Mouse (Mus musculus): ENCODE measurements around the gene Gna15. TPM values are rescaled to one million over a fixed set of nuclear protein-coding genes. Genes with fewer than 3 reads are reported as not detected.

The Gna15 gene
- polyA plus RNA-seq, 1 experiment from 2014 or later: 1.7 TPM

DNA sequence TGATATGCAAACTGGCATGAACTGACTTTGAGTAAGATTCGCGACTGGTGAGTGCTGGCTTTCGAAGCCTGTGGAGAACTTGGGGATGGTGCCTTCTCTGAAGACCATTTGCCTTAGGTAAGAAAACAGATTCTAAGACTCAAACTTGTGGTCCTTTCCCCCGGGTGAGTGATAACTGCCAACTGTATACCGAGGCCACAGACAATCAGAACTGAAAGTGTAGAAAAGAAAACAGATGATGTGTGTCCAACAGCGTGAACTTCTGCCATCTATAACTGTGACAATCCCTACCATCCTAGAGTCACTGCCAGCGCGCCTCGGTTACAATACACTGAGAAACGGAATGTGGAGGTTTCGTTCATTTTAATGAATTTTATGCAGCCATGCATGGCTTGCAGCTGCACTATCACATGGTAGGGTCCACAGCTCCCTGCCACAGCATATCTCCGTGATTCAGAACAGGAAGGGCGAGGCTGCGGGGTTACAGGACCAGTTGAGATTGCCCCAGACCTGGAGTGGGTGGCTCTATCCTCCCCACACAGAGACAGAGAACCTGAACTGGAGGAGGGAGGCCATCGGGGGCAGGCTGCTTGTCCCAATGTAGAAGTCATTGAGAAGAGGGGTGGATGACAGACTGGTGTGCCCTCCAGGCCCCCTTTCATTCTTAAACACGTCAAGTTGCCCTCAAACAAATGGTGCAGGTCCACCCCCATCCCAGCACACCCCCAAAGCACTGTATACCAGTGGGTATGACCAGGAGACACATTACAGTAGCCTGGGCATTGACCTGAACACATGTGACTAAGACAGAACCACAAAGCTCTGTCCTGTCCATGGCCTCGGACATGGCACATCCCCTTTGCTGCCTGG is 26.4 kb downstream of the Gna15 start:
- H3K36me3 ChIP-seq: peaks cover 8% of the 10 kb centered on the region
- H3K27ac ChIP-seq: peak overlapping the region; percentile 75; the same call in 1 of the 2 replicates
- H3K27me3 ChIP-seq: no peaks in the 10 kb centered on the region
- no peak for ATAC-seq (ENCODE audit: low FRiP score)
- H3K4me3 ChIP-seq: peak overlapping the region; percentile 69
- peak overlapping the region; percentile 56 for H3K4me2 ChIP-seq
- H3K4me1 ChIP-seq (replicated peaks): peaks cover 35% of the 10 kb centered on the region
- H3K9me3 ChIP-seq: no peaks in the 10 kb centered on the region
- 87% methylated on average over 17 of the region's 17 CpGs for WGBS
- peak overlapping the region; percentile 71 for H3K9ac ChIP-seq

DNA sequence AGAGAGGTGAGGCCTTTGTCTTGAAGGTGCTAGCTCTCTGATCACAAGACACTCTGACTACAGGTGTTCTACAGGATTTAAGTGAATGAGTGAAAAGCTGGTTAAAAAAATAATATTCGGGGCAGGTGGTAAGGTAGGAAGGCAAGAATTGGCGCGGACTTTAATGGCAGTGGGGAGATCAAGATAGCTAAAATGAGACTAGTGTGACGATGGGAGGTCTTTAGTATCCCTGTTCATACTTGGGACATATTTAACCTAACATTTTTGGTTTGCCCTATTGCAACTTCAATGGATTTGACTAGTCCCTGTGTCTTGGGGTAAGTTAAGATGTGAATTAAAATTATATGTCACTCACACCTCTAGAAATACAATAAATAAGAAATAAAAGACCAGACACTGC is 27.1 kb downstream of the Gna15 start:
- H3K9me3 ChIP-seq: no peaks in the 10 kb centered on the region
- no peak; the same call in 1 of the 2 replicates for ATAC-seq (ENCODE audit: low FRiP score)
- no peaks in the 10 kb centered on the region for H3K27me3 ChIP-seq
- peak overlapping the region; percentile 75 for H3K27ac ChIP-seq
- H3K4me3 ChIP-seq: peak overlapping the region; percentile 69
- H3K4me2 ChIP-seq: peak overlapping the region; percentile 56
- 41% methylated on average over 4 of the region's 4 CpGs for WGBS
- peak overlapping the region; percentile 71 for H3K9ac ChIP-seq
- peaks cover 15% of the 10 kb centered on the region for H3K36me3 ChIP-seq
- H3K4me1 ChIP-seq (replicated peaks): peaks cover 35% of the 10 kb centered on the region

DNA sequence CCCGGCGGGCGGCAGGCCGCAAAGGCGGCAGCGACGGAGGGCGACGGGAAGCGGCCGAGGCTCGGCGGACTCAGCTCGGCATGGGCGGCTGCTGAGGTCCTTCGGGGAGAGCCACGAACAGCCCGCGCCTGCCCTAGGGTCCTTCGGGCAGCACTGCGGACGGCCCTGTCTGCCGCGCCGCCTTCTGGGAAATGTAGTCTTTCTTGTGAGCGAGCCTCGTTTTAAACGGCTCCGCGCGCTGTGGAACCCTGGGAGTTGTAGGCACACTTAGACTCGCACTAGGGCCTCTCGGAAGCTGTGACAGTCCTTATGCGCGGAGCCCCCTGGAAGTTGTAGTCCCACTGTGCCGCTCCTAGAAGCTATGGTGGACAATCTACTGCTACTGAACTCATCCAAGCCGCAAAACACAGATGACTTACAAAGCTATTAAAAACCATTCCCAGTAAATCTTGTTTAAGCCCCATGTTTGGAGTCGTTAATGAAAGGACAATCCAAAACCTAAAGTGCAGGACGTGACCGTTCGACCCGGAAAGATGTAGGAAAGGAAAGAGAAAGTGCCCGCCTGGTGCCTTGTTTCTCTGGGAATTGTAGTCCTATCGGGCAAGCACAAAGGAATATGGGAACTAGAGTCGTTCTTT is 27.6 kb downstream of the Gna15 start, which contains the start of gene Ncln:
TSS of gene Ncln (minus strand) at position 129 of the 638 bp plus-strand sequence.
- Histone ChIP-seq H3K9ac (peak within 1 kb of the TSS; percentile 91), H3K4me2 (peak within 1 kb of the TSS; percentile 100), H3K4me3 (peak within 1 kb of the TSS; percentile 69), H3K4me1 (replicated peaks) (peaks cover 35% of the 10 kb centered on the region), H3K27me3 (no peaks in the 10 kb centered on the region), H3K36me3 (peaks cover 21% of the 10 kb centered on the region), H3K9me3 (no peaks in the 10 kb centered on the region), H3K27ac (peak within 1 kb of the TSS; percentile 75)
- peak; percentile 96 for ATAC-seq (ENCODE audit: low FRiP score)
- WGBS: under 1% methylated on average over 44 of the region's 45 CpGs

DNA sequence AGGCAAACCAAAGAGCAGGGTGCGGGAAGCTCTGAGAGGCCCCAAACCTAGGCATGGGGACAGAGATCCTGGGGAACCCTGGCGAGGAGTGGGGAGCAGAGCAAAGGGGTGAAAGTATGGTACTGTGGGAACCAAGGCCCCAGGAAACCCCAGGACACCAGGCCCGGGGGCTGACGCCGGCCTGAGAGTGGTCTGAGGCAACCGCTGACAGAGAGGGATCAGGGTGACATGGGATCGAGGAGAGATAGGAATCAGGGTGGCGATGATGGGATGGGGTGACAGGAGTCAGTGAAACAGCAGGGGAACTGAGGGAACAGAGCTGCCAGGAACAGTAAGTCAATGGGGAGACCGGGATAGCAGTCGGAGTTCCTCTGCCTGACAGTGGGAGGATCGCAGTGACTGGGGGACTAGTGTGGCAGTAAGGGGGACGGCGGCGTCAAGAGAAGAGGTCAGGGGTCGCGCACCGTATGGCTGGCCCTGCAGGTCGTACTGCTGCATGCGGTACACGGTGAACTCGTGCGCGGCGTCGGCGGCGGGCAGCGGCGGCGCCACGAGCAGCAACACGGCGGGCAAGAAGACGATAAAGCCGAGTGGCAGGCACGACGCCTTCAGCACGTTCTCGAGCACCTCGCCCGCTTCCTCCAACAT is 28.3 kb downstream of the Gna15 start:
- 2% methylated on average over 41 of the region's 41 CpGs for WGBS
- Histone ChIP-seq H3K9ac (peak overlapping the region; percentile 91), H3K4me3 (peak overlapping the region; percentile 69), H3K27ac (peak overlapping the region; percentile 69), H3K27me3 (no peaks in the 10 kb centered on the region), H3K9me3 (no peaks in the 10 kb centered on the region), H3K4me2 (peak overlapping the region; percentile 100), H3K36me3 (peaks cover 27% of the 10 kb centered on the region), H3K4me1 (replicated peaks) (peaks cover 35% of the 10 kb centered on the region)
- ATAC-seq (ENCODE audit: low FRiP score): peak; percentile 33

DNA sequence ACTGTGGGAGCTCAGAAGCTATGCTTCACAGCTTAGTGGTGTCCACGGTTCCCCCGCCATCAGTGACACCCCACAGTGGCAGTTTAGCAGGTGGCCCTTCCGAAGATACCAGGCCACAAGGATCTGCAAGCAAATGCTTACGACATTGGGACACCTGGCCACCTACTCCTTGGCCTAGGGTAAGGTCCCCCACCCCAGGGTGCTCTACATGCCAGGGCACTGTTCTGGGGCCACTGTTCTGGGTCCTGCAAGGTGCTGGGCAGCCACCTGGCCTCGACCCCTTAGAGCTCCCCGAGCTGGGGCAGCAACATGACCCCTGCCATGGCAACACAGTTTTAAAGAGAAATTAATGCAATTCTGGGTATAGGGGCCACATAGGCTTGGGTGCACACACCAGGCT is 28.9 kb downstream of the Gna15 start:
- H3K27me3 ChIP-seq: no peaks in the 10 kb centered on the region
- no peaks in the 10 kb centered on the region for H3K9me3 ChIP-seq
- no peak for ATAC-seq (ENCODE audit: low FRiP score)
- 77% methylated on average over 6 of the region's 6 CpGs for WGBS
- H3K36me3 ChIP-seq: peaks cover 33% of the 10 kb centered on the region
- peak overlapping the region; percentile 91 for H3K9ac ChIP-seq
- H3K4me1 ChIP-seq (replicated peaks): peaks cover 35% of the 10 kb centered on the region
- no peak overlapping the region for H3K27ac ChIP-seq
- H3K4me2 ChIP-seq: peak overlapping the region; percentile 100
- H3K4me3 ChIP-seq: peak overlapping the region; percentile 69

DNA sequence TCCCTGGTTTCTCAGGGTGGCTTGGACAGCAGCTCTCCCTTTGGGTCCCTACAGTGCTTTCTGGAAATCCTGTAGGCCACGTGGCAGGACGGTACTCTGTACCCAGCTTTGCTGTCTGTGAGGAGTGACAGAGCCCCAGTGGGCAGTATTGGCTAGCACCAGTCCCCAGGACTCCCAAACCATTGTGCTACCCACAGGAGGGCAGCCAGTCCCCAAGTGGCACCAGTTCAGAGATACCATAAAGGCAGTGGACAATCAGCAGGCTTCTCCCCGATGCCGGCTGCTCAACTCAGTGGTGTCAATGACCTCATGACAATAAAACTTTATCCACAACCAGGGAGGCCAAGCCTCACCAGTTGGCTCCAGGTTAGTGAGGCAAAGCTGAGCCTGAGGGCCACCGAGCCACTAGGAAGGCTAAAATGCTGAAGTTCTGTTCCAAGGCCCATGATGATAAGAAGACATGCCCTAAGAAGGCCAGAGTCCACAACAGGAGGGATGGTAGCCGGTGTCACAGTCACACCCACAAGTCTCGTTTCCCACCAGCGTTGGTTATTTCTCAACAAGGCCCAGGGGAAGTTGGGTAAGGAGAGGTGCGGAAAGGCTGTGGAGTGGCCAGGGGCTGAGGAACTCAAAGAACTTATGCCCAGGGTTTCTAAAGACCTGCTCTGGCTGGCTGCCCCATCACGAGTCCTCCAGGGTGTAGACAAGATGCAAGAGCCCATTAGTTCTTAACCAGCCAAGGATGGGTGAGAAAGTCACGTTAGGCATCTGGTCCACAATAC is 29.6 kb downstream of the Gna15 start:
- Histone ChIP-seq H3K4me2 (peak overlapping the region; percentile 100), H3K27me3 (no peaks in the 10 kb centered on the region), H3K36me3 (peaks cover 40% of the 10 kb centered on the region), H3K9ac (peak overlapping the region; percentile 91), H3K4me3 (peak overlapping the region; percentile 69), H3K9me3 (no peaks in the 10 kb centered on the region), H3K4me1 (replicated peaks) (peaks cover 35% of the 10 kb centered on the region), H3K27ac (no peak overlapping the region)
- ATAC-seq (ENCODE audit: low FRiP score): no peak
- 90% methylated on average over 11 of the region's 11 CpGs for WGBS

DNA sequence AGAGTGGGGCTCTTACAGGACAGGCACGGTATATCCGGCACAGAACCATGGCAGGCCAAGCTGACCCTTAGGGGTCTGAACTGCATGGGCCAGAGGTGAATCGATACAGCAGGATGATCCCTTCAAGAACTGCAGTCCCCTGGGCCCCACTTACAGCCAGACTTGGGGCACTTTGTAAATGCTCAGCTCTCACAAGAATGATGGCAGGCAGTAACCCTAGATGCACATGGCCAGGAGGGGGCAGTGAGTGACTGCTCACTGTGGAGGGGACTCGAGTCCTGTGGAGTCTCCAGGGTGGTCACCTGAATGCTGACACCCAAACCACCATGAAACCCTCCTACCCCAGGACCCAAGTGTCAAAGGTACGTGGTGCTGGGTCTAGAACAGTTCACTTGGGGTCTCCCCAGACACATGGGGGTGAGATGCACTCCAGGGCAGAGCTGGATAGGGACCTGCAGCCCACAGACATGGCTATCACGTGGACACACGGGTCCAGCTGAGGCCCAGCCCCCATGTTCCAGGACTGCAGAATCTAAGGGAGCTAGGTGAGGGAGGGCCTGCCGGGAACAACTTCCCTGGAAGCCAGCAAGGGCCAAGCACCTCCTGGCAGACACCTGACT is 30.3 kb downstream of the Gna15 start:
- Histone ChIP-seq H3K27ac (0 out of 2 replicates have a peak overlapping the region, but pooled peaks have one; percentile 13), H3K9ac (peak overlapping the region; percentile 91; the same call in 1 of the 2 replicates), H3K4me1 (replicated peaks) (peaks cover 35% of the 10 kb centered on the region), H3K36me3 (peaks cover 48% of the 10 kb centered on the region), H3K9me3 (no peaks in the 10 kb centered on the region), H3K27me3 (no peaks in the 10 kb centered on the region), H3K4me2 (no peak overlapping the region), H3K4me3 (no peak overlapping the region)
- 86% methylated on average over 8 of the region's 8 CpGs for WGBS
- no peak for ATAC-seq (ENCODE audit: low FRiP score)

DNA sequence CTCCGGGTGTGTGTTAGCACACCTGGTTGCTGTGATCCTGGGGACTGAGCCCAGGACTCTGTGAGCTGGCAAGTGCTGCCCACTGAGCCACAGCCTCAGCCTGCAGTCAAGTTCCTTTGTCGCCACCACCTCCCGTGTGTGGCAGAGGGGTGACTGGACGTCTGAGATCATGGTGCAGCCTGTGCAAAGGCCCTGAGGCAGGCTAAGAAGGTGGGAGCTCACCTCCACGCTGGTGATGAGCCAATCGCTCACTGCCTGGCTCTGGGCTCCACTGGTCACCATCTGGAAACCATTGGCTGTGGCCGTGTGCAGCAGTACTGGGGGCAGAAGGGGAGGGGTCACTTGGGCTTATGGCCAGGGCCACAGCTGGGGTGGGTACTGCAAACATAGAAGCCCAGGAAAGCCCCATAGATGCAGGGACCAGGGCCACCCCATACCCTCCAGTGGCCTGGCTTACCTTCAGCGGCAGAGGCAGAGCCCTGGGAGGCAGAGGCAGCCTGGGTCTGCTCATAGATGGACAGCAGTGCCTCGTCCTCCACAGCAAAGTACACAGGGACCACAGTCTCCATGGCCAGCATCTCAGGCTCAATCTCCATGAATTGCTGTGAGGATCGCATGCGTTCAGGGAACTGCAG is 31.3 kb downstream of the Gna15 start:
- no peak overlapping the region for H3K4me3 ChIP-seq
- peaks cover 33% of the 10 kb centered on the region for H3K4me1 ChIP-seq (replicated peaks)
- H3K27ac ChIP-seq: no peak overlapping the region
- H3K27me3 ChIP-seq: no peaks in the 10 kb centered on the region
- no peak for ATAC-seq (ENCODE audit: low FRiP score)
- H3K36me3 ChIP-seq: peaks cover 57% of the 10 kb centered on the region
- no peaks in the 10 kb centered on the region for H3K9me3 ChIP-seq
- H3K4me2 ChIP-seq: no peak overlapping the region
- 0 out of 2 replicates have a peak overlapping the region, but pooled peaks have one; percentile 29 for H3K9ac ChIP-seq
- WGBS: 96% methylated on average over 11 of the region's 11 CpGs

DNA sequence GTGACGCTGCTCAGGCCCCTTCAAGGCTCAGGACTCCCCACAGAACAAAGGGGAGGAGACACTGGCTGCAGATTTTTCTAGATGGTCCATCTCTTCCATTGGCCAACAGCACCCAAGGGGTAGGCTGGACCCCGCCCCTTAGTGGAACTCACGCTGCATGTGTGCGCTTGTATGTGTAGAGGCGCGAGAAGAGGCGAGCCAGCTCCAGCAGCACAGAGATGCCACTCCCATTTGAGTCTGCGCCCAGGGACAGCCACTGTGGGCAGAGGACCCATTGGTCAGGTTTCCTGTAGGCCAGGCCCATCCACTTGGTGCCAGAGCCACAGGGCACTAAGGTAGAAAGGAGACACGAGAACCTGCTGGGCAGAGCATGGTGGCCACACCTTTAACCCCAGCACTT is 33.0 kb downstream of the Gna15 start:
- Histone ChIP-seq H3K4me3 (no peak overlapping the region), H3K9ac (peak overlapping the region; percentile 19; the same call in 1 of the 2 replicates), H3K36me3 (peaks cover 74% of the 10 kb centered on the region), H3K4me1 (replicated peaks) (peaks cover 24% of the 10 kb centered on the region), H3K27ac (no peak overlapping the region), H3K27me3 (no peaks in the 10 kb centered on the region), H3K9me3 (no peaks in the 10 kb centered on the region), H3K4me2 (no peak overlapping the region)
- no peak for ATAC-seq (ENCODE audit: low FRiP score)
- 96% methylated on average over 9 of the region's 9 CpGs for WGBS

DNA sequence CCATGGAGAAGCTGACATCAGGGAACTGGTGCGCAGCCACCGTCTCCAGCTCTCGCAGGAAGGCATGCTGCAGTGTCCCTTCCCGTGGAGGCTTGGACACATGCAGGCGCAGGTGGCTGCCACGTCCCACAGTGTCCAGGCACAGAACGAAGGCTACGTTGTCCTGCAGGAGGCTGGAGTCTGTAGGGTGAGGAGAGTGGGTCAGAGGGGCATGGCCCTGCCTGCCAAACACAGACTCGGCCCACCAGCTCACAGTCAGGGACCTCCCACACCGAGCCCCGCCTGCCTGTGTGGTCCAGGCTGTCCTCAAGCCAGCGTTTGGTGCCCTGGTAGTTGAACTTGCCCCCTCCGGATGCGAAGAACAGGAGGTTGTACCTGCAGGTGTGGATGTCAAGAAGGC is 34.1 kb downstream of the Gna15 start:
- Histone ChIP-seq H3K27me3 (no peaks in the 10 kb centered on the region), H3K4me1 (replicated peaks) (peaks cover 19% of the 10 kb centered on the region), H3K4me3 (no peak overlapping the region), H3K27ac (no peak overlapping the region), H3K9ac (0 out of 2 replicates have a peak overlapping the region, but pooled peaks have one; percentile 19), H3K9me3 (no peaks in the 10 kb centered on the region), H3K4me2 (no peak overlapping the region), H3K36me3 (peaks cover 77% of the 10 kb centered on the region)
- ATAC-seq (ENCODE audit: low FRiP score): no peak
- 86% methylated on average over 14 of the region's 14 CpGs for WGBS

DNA sequence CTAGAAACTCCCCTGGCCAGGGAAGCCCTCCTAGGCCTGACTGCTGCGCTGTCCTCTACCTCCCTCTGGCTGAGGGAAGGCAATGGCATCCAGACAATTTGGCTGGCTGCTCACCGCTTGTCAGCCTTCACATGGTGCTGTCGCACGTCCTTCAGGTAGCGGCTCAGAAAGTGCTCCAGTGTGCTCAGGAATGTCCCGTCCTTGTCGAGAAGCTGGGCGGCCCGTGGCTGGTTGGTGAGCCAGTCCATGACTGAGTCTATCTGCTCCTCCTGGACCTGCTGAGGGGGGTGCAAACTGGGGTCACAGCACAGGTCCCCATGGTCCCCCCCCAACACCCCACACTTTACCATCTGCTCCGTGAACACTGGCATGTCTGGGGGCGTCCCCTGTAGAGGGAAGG is 35.9 kb downstream of the Gna15 start:
- Histone ChIP-seq H3K9ac (no peak overlapping the region), H3K36me3 (peaks cover 73% of the 10 kb centered on the region), H3K4me3 (no peak overlapping the region), H3K9me3 (no peaks in the 10 kb centered on the region), H3K27ac (no peak overlapping the region), H3K4me1 (replicated peaks) (peaks cover 14% of the 10 kb centered on the region), H3K4me2 (no peak overlapping the region), H3K27me3 (no peaks in the 10 kb centered on the region)
- no peak for ATAC-seq (ENCODE audit: low FRiP score)
- 89% methylated on average over 11 of the region's 11 CpGs for WGBS
